Mouse (Mus musculus) bone marrow macrophage, adult 2 months (primary cell): ENCODE data around the gene Slc39a11.

Source experiments
- CTCF ChIP-seq: IDR thresholded peaks from 2 replicates; pipeline ENCODE4 v1.5.1; 2012; ENCODE audit warnings: low read depth, mild to moderate bottlenecking, low read length, moderate library complexity
- POLR2A ChIP-seq: IDR thresholded peaks from 2 replicates; pipeline ENCODE4 v1.6.1; 2012; ENCODE audit warnings: mild to moderate bottlenecking, low read depth, low read length, borderline replicate concordance

GRCm38 (mm10) chr11:113214741-113215140 lies 435.1 kb downstream of the Slc39a11 start:
- no peak for TF ChIP-seq CTCF
- TF ChIP-seq POLR2A, result no peak
